Mouse (Mus musculus): ENCODE measurements around the gene Foxp1.

- no peak for TF ChIP-seq CTCF (IDR thresholded peaks at IDR 0.05; ENCODE audit: low read depth, low read length)
- no peak for TF ChIP-seq POLR2A (IDR thresholded peaks at IDR 0.05; ENCODE audit: borderline replicate concordance, low read depth, low read length)
These were observed 497.9 kb downstream of the Foxp1 start for GRCm38 (mm10) chr6:99024588-99024987.
